Mouse (Mus musculus) granulocyte monocyte progenitor cell, adult 5-6 weeks (primary cell): ENCODE results near the gene Carns1. TPM values are rescaled to one million over a fixed set of nuclear protein-coding genes. Genes with fewer than 3 reads are reported as not detected.
"Not testable (repeated sequence)": the region's sequence is repeated elsewhere in the genome, so short reads cannot be mapped to it uniquely, and the experiment has no call there.

Experiments
- ATAC-seq: replicated peaks from 2 replicates; pipeline ENCODE4 v1.8.0; 2016; ENCODE audit warnings: mild to moderate bottlenecking, moderate TSS enrichment, inconsistent platforms; ENCODE audit not compliant: poor library complexity, severe bottlenecking
- total RNA-seq, 2 experiments: library from RNA; stranded (forward) in 1 of 2; stranded (reverse) in 1 of 2; fragments of 200-712, 200-1000 nt in 1 of 2; fragments of >200 nt in 1 of 2; fragmentation: Nextera tagmentation in 1 of 2; gene quantifications; 2 replicates each; pipeline ENCODE4 v1.2.3; 2014 to 2017

Gene Carns1
- total RNA-seq, 2 experiments from 2014 or later, result 0.58 to 2.9 TPM

- peak; percentile 44; the same call in 1 of the 2 replicates for ATAC-seq
These were observed 37.4 kb downstream of the Carns1 start for GRCm38 (mm10) chr19:4137913-4138312.

GRCm38 (mm10) chr19:4136463-4136862 is 38.8 kb downstream of the Carns1 start:
- no peak for ATAC-seq

GRCm38 (mm10) chr19:4135963-4136345 is 39.3 kb downstream of the Carns1 start:
- peak; percentile 66 for ATAC-seq

- ATAC-seq, result not testable (repeated sequence)
These were observed 39.9 kb downstream of the Carns1 start for GRCm38 (mm10) chr19:4135229-4135962.

GRCm38 (mm10) chr19:4134354-4134753 is 40.9 kb downstream of the Carns1 start:
- no peak for ATAC-seq

- no peak for ATAC-seq
These were observed 43.5 kb downstream of the Carns1 start for GRCm38 (mm10) chr19:4131768-4132167.

GRCm38 (mm10) chr19:4131075-4131474 is 44.2 kb downstream of the Carns1 start:
- no peak for ATAC-seq

GRCm38 (mm10) chr19:4130106-4130505 is 45.2 kb downstream of the Carns1 start:
- no peak for ATAC-seq

- no peak for ATAC-seq
These were observed 45.8 kb downstream of the Carns1 start for GRCm38 (mm10) chr19:4129462-4129861.

- no peak for ATAC-seq
These were observed 48.4 kb downstream of the Carns1 start for GRCm38 (mm10) chr19:4126759-4127495.

- peak; percentile 75 for ATAC-seq
These were observed 49.3 kb downstream of the Carns1 start, which contains the start of gene Aip for GRCm38 (mm10) chr19:4125741-4126696. TSS of gene Aip (minus strand) at chr19:4125858.

GRCm38 (mm10) chr19:4125268-4125667 is 50.0 kb downstream of the Carns1 start:
- not testable (repeated sequence) for ATAC-seq

- no peak for ATAC-seq
These were observed 50.8 kb downstream of the Carns1 start for GRCm38 (mm10) chr19:4124432-4124831.

GRCm38 (mm10) chr19:4122411-4123370 is 52.6 kb downstream of the Carns1 start:
- peak; percentile 14; the same call in 1 of the 2 replicates for ATAC-seq

GRCm38 (mm10) chr19:4121896-4122295 is 53.4 kb downstream of the Carns1 start:
- peak; percentile 38 for ATAC-seq

GRCm38 (mm10) chr19:4121097-4121805 is 54.0 kb downstream of the Carns1 start:
- peak; percentile 68 for ATAC-seq

- no peak for ATAC-seq
These were observed 54.8 kb downstream of the Carns1 start for GRCm38 (mm10) chr19:4120496-4120895.

GRCm38 (mm10) chr19:4119716-4120487 is 55.4 kb downstream of the Carns1 start:
- ATAC-seq, result no peak
